Mouse (Mus musculus) frontal cortex, postnatal 10 days (tissue): Measurements from ENCODE around the gene Tead3.

ENCODE experiments used
- DNase-seq, 2 experiments: peaks; one replicate each; pipeline ENCODE4 v3.0.0; 2022; ENCODE audit warnings: low spot score in 2 of 2, mixed read lengths in 1 of 2

The Tead3 gene

DNA sequence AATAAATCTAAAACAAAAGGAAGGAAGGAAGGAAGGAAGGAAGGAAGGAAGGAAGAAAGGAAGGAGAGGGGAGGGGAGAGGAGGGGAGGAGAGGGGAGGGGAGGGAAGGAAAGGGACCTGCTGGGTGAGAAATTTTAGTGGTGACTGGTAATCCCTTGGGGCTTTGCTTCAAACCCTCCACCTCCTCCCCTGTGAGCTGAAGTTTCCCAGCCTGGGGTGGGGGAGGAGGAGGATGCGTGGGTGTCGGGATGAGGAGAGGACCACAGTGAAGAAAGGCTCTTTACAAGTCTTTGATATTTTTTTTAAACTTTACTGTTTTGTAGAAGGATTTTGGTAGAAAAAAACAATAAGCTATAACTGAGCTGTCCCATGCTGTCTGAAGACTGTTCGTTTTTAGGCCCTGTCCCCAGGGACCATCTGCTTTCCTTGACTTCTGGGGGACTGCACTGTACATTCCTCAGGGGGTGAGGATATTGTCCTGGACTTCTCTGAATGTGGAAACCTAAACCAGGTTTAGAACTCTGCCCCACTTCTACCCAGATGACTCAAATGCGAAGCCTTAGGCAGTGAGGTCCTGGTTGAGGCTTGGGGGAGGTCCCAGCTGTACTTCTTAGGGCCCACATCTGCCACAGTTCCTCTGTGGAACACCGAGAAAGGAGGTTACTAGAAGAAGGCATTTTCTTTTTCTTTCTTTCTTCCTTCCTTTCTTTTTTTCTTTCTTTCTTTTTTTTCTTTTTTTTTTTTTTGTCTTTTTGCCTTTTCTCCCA lies 39.1 kb downstream of the Tead3 start:
- no peak for DNase-seq

DNA sequence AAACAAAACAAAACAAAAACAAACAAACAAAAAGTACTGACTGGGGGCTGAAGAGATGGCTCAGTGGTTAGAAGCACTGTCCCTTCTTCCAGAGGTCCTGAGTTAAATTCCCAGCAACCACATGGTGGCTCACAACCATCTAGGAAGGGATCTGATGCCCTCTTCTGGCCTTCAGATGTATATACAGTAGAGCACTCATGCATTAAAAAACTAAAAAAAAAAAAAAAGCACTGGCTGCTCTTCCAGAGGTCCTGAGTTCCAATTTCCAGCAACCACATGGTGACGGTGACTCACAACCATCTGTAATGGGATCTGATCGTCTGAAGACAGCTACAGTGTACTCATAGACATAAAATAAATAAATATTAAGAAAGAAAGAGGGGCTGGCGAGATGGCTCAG lies 39.8 kb downstream of the Tead3 start:
- no peak for DNase-seq

DNA sequence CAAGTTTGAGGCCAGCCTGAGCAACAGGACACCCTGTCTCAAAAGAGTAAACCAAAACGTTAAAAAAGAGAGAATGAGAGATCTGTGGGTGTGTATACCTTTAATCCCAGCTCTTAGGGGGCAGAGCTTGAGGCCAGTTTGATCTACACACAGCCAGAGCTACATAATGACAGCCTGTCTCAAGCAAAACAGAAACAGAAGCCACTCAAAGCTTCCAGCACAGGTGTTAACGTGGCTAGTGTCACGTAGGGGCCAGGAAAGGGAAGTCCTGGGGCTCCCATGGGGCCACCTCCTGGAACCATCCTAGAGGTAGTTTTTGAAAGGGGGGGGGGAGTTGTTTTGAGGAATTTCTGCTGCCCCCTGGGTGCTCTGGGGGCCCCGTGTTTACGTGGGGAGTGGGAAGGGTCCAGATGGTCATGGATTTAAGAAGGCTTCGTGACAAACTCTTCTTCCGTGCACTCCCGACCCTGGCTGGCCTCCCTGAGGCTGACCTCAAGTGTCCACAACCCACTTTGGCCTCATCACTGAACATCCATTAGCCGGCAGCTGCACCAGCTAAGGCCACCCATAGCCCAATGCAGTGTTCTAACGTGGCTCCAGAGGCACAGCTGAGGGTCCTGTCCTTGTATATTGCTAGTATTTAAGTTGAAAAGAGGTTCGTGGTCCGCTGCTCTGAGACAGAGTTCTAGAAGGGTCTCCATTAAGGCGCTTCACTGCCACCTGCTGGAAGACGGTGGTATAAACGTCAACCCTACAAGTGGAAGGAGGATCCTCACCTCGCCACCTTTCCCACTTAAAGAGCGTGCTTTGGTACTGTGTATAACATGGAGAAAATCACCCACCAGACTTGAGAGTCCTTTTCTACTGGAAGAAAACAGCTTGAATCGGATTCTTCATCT lies 42.1 kb downstream of the Tead3 start:
- DNase-seq = peak; percentile 37 to 84

DNA sequence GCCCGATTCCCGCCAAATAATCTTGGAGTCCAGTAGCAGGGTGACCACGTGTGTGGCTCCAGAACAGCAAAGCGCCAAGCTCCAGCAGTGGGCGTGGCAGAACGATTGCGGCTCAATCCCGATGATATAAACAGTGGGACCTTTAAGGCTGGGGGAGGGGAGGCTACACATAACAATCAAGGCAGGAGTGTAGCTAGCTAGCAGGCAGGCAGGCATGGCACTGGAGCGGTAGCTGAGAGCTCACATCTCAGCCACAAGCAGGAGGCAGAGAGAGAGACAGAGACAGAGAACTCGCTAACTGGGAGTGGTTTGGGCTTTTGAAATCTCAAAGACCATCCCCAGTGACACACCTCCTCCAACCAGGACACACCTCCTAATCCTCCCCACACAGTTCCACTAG lies 45.4 kb downstream of the Tead3 start:
- no peak for DNase-seq

DNA sequence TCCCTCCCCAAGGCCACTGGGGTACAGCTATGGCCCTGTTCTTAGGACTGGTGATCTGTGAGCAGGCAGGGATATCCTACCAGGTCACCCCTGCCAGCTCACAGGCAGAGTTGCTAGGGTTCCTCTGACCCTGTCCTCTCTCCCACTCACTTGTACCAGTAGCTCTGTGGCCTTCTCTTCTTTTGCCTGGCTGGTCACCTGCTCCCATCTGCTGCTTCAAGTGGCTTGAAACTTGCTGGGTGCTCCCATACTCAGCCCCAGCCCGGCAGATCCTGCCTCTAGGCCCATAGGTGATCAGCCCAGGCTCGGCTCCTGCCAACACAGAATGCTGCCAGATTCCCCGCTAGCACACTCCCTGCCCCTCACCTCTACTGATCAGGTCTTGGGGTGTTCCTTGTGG lies 49.8 kb downstream of the Tead3 start:
- no peak for DNase-seq

DNA sequence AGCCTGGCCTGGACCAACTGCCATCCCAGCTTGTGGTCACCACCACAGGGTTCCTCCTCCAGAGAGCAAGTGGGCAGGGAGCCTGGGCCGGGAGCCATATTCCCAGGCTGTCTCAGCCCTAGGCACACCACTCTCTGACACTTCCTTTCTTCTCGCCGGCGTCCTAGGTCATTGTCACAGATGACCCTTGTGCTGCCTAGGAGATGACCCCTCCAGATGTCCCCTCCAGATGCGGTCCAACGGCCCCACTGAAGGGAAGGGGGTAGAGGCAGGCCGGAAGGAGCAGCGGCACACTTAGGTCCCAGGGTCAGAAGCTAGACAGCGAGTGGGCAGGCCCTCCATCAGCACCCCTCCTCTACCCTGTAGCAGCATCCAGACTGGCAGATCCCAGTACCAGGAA lies 50.3 kb downstream of the Tead3 start:
- DNase-seq = no peak

DNA sequence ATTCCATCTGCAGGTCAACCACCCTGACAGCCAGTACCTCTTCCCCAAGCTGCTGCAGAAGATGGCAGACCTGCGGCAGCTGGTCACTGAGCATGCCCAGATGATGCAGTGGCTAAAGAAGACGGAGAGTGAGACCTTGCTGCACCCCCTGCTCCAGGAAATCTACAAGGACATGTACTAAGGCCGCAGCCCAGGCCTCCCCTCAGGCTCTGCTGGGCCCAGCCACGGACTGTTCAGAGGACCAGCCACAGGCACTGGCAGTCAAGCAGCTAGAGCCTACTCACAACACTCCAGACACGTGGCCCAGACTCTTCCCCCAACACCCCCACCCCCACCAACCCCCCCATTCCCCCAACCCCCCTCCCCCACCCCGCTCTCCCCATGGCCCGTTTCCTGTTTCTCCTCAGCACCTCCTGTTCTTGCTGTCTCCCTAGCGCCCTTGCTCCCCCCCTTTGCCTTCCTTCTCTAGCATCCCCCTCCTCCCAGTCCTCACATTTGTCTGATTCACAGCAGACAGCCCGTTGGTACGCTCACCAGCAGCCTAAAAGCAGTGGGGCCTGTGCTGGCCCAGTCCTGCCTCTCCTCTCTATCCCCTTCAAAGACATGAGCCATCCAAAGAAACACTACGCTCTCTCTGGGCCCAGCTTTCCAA lies 50.8 kb downstream of the Tead3 start:
- no peak for DNase-seq

DNA sequence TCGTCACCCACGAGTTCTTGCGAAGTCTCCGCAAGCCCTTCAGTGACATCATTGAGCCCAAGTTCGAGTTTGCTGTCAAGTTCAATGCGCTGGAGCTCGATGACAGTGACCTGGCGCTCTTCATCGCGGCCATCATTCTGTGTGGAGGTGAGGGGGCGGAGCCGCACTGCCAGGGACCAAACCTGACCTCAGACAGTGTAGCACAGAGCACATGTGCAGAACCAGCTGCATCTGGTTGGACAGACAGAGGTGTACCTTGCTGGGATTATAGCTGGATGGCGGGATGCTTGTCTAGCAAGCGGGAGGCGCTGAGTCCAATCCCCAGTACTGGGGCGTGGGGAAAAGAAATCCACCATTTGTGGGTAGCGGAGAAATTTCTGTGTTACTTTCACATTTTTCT lies 51.7 kb downstream of the Tead3 start:
- no peak for DNase-seq

DNA sequence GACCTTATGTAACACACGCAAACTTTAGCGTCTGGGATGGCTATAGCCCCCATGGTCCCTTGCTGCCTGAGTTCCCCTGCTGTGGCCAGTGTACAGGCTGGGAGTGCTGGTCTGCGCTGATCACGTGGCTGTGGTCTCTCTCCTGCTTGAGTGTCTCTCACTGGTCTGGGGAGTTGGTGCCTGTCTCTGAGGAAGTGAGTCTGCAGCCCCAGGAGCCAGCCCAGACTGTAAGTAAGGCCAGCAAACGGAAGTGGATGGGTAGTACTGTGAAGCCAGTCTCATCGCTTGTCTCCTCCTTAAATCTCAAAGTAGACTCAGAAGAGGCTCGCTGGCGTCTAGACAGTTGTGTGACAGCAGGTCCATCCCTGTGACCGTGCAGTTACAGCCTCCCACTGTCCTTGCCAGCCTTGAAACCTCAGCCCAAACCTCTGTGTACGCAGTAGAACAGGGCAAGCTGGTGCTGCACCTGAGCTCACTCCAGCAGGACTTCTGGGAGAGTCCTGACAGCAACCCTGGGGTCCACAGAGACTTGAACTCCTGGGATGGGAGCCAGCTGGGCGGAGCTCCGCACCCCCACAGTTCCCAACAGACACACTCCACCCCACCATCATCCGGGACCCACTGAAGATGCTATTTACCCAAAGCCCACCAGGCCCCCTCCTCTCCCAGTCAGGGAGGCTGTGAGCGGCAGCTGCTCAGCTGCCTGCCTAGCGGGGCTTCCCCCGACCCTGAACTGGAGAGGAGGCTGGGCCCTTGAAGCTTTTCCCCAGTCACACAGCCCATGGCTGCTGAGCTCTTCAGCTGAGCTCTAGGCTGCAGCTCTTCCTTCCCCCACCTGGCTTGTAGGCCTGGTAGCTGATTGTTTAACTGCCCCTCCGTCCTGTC lies 55.9 kb downstream of the Tead3 start:
- DNase-seq = peak in 1 of 2 experiments; percentile 47

DNA sequence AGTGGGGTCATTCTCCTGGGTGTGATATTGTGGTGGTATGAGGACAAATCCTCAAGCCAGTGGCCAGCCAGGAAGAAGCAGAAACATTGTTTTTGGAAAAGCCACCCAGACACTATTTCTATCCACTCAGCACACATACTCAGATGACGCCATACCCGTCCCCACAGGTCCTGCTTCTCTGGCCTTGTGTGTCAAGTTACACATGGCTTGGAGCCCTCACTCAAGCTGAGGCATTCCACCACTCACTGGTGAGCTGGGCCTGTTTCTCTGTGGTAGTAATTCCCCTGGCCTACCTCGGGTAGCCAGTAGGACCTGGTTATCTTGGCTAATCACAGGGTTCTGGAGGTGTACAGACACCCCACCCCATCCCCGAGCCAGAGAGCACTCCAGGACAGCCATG lies 56.9 kb downstream of the Tead3 start:
- DNase-seq = no peak

DNA sequence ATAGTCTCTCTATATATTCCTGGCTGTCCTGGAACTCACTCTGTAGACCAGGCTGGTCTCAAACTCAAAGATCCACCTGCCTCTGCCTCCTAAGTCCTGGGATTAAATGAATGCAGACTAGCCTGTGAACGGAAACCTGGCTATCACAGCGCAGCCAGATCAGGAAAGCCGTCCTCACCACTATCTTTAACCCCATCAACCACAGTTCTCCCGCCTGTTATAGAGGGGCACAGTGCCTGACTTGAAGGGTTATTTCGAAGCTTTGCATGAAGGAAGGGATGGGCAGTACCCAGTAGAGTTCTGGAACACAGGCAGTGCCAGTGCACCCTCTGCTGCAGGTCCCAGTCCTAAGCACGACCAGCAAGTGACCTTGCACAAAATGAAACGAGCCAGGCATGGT lies 59.3 kb downstream of the Tead3 start:
- no peak for DNase-seq

DNA sequence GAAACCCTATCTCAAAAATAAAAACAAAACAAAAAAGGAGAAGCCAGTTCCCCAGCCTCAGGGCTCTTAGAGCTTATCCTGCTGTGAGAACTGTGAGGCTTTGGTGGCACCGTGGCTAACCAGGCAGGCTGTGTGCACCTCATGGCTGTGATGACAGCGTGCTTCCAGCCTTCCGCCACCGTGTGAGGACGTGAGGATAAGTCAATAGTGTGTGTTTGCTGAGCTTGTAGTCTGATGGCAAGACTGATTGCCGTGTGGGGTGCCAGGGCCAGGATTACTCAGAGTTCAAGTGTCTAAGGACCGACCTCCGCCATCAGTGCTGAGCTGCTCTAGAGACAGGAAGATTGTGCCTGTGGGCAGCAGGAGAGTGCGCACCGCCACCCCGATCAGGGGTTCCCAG lies 59.9 kb downstream of the Tead3 start:
- DNase-seq = no peak

DNA sequence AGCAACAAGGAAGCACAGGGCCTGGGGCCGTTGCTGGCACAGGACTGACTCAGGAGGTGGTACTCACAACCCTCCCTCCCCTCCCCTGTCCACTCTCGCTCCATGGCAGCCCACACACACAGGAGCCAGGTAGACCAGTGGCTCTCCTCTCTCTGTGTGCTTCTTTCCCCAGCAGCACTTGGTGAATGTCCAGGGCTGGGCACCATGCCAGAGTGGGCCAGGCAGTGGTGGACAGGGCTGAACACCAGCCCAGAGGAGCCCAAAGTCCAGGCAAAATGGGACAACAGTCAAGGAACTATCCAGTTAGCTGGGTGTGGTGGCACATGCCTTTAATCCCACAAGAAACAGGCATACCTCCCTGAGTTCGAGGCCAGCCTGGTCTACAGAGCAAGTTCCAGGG lies 60.4 kb downstream of the Tead3 start:
- DNase-seq = peak in 1 of 2 experiments; percentile 44

DNA sequence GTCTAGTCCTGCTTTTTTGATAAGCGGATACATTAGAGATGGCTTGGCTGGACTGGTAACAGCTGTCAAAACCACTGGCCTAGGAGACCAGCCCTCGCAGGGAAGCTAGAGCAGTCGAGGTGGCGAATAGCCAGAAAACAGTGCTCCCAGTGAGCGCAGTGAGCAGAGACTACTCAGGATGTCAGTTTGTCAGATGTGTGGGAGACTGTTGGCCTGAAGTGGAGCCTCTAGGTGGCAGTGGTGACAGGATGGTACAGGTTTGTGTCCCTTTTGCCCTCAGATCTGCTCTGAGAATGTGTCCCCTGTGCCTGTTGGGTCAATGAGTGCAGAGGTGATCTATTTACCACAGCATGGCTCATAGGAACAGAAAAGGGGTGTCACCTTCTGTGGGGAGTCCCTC lies 62.6 kb downstream of the Tead3 start:
- DNase-seq = no peak

DNA sequence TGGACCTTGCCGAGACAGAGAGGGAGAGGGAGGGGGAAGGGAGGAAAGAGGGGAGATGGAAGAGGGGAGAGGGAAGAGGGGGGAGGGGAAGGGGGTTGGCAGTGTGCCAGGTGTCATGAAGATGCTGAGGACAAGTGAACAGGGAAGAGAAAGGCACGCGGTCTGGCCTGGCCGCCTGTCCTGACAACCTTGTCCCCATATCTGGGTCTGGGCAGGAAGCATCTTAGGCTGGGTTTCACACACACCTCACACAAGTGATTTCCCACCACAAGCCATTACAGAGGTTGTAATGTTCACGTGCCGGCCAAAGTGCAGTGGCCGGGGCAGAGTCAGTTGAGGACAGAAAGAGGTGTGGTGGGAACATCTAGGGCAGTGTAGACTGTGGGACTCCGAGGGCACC lies 63.0 kb downstream of the Tead3 start:
- DNase-seq = no peak

DNA sequence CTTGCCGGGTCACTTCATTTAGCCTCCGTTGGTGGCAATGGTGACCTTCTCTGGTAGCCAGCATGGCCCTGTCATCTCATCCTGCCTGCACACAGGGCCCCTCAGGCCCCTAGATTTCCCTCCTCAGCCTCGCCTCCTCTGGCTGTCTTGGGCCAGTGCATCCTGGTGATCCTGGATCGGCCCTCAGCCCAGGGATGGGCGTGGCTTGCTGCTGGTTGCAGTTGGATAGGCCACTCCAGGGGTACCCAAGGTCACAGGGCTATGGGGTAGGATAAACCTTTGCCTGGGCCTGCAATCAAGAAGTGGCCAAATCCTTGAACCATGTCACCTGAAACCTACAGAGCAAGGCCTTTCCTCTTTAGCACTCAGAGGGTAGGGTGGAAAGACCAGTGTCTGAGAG lies 63.7 kb downstream of the Tead3 start:
- no peak for DNase-seq

DNA sequence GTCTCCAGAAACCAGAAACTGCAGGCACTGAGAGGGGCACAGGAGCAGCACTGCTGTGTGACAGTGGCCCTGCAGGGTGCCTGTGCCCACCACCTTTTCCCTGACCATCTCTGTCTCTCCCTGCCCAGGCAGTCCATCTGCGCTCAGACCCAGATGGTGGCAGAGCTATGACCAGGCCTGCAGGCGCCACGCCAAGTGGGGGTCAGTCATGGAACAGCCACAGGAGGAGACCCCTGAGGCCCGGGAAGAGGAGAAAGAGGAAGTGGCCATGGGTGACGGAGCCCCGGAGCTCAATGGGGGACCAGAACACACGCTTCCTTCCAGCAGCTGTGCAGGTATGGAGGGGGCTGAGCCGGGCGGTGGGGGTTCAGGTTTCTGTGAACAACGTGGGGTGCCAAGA lies 64.5 kb downstream of the Tead3 start:
- no peak for DNase-seq

DNA sequence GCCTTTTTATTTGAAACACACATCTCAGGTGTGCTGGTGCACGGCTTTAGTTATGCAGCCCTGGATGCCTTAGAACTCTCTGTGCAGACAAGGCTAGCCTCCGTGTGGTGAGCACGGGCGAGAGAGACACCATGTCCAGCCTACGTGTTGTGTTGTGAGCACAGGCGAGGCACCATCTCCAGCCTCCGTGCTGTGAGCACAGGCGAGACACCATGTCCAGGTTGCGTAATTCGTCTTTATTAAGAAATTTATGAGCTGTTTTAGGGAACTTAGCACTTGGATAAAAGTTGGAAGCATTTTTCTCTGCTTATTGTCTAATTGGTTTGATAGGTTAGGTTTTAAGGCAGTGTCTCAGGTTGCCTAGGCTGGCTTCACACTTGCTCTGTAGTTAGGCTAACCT lies 67.4 kb downstream of the Tead3 start:
- no peak for DNase-seq

DNA sequence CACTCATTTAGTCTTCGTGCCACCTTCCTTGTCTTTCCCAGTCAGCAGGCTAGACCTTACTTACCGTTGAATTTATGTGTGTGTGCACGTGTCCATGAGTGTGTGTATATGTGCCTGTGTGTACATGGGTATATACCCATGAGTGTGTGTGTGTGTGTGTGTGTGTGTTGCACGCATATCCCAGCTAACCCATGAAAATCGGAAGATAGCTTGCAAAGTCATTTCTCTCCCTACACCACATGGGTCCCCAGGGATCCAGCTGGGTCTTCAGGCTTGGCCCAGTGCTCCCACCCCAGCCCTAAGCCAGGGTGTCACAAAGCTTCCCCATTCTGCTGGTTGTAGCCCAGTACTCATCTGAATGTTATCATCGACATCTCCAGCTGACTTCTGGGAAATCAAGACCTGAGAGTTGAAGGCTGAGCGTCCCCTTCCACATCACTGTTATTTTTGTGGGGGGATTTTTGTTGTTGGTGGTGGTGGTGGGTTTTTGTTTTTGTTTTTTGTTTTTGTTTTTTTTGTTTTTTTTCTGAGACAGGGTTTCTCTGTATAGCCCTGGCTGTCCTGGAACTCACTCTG lies 68.7 kb downstream of the Tead3 start:
- DNase-seq = no peak
